Mouse (Mus musculus): ENCODE results near the gene Cpne9.

The Cpne9 gene

GRCm38 (mm10) chr6:113343177-113344092 lies 61.3 kb downstream of the Cpne9 start, which contains the start of gene Camk1:
Camk1 (minus strand) TSS chr6:113343984.
- DNase-seq (ENCODE audit: low spot score), result peak; percentile 21

- DNase-seq (ENCODE audit: low spot score), result no peak
These were observed 62.2 kb downstream of the Cpne9 start for GRCm38 (mm10) chr6:113344321-113344720.

- DNase-seq (ENCODE audit: low spot score), result no peak
These were observed 64.8 kb downstream of the Cpne9 start for GRCm38 (mm10) chr6:113346897-113347296.

GRCm38 (mm10) chr6:113350538-113350937 lies 68.4 kb downstream of the Cpne9 start:
- no peak for DNase-seq (ENCODE audit: low spot score)

- no peak for DNase-seq (ENCODE audit: low spot score)
These were observed 69.1 kb downstream of the Cpne9 start for GRCm38 (mm10) chr6:113351161-113351560.

- DNase-seq (ENCODE audit: low spot score), result no peak
These were observed 69.5 kb downstream of the Cpne9 start for GRCm38 (mm10) chr6:113351653-113352052.

- DNase-seq (ENCODE audit: low spot score), result no peak
These were observed 70.7 kb downstream of the Cpne9 start for GRCm38 (mm10) chr6:113352820-113353219.

- DNase-seq (ENCODE audit: low spot score), result no peak
These were observed 71.6 kb downstream of the Cpne9 start for GRCm38 (mm10) chr6:113353696-113354095.
